Mouse (Mus musculus) central nervous system, embryonic 14 days (tissue): ENCODE results near the gene Ssr4. TPM values are rescaled to one million over a fixed set of nuclear protein-coding genes. Genes with fewer than 3 reads are reported as not detected.

ENCODE experiments used
- polyA plus RNA-seq: library from polyadenylated mRNA; depleted of rRNA; stranded (reverse); fragments of >200 nt; gene quantifications from 2 replicates; pipeline ENCODE4 v1.2.3, GENCODE M21; 2012; rRNA removed

The Ssr4 gene
- 163 and 179 TPM in 2 replicates for polyA plus RNA-seq

DNA sequence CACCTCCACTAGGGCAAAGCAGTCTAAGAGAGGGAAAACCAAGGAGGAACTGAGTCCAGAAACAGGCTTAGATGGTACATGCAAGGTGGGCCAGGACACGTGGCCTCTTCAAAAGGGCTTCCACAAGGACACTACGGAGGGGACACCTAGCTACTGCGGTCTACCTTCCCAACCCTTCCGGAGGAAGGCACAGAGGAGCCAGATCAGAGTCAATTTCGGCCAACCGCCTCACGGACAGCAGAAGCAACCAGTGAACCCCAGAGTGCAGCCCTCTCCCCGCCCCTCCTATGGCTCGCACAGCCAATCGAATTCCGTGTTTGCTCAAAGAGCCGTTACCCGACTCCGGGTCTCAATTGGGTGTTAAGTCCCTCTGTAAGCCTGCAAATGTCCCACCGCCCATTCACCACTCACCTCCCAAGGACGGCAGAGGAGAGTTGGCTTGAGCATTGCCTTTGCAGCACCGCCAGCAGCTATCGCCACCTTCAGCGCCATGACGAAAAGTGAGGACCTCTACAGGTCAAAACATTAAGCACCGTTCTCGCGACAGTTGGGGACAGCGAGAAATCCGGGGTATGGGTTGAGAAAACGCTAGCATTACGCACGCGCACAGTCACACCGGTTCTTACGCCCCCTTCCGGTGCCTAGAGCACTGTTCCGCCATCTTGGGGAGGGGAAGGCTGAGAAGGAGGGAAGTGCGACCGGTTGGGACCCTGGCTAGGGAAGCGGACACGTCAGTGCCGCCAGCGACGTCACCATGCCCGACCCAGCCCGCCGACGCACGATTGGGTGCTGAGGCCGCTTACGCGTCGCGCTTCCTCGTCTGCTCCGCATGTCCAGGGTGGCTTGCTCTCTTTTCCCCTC is at the start of gene Ssr4, which contains the start of gene Idh3g:
Ssr4 (plus strand) TSS at position 665 of the 861 bp plus-strand sequence.
Idh3g (minus strand) TSS at position 534 of the 861 bp plus-strand sequence.

DNA sequence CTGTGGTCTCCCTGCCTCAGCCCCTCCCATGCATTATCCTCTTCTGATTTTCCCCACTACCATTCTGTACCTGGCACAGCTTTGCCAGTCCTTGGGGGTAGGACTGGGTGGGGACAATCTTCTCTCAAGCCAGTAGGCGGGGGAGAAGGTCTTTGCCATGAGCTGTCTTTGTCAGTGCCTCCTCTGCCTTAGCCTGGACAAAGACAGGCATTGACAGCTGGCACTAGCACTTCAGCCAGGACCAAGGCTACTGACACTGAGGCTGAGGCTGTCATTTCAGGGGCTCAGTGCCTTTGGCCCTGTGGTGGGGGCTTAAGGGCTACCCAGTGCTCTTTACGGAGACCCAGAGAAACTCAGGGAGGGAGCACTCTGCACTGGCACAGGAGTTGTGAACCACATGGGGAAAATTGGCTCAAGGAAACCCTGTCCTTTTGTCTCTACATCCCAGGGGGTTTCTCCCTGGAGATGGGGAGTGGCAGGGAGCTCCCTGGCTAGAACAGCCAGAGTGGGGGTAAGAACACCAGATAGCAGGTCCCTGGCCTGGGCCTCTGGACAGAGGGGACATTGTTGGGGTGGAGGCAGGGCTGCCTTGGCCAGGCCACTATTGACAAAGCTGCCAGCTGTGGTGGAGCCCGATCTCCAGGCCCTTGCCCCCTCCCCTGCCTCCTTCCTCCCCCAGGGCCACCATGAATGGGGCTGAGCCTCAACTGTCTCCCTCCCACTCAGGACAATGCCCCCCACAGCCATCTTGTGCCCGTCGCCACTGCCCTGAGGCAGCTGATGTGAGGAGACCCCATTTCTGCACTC is 30.3 kb upstream of the Ssr4 start, which contains the start of gene Plxnb3:
Plxnb3 (plus strand) TSS at position 757 of the 807 bp plus-strand sequence.

DNA sequence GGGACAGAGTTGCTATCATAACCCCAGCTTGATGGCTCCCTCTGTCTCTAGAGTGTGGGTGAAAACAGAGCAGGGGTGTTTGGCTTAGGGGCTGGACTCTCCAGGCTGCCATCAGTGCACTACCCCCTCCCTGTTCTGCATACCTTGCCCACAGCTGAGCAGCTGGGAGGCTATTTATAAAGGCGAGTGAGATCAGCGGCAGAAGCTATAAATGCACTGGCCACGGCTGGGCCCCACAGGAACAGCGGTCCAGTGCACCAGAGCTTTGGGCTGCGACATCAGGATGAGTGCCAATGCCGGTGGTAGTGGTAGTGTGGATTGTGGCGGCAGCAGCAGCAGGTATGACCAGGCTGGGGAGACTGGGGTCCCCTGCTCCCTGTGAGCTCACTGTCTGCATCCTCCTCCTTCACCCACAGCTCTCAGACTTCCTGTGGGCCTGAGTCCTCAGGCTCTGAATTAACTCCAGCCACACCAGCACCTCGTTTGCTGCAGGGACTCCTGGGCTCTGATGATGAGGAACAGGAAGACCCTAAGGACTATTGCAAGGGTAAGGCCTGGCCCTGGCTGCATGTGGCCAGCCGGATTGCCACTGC is 12.6 kb upstream of the Ssr4 start, which contains the start of gene Srpk3:
Srpk3 (plus strand) TSS at position 238 of the 593 bp plus-strand sequence.

DNA sequence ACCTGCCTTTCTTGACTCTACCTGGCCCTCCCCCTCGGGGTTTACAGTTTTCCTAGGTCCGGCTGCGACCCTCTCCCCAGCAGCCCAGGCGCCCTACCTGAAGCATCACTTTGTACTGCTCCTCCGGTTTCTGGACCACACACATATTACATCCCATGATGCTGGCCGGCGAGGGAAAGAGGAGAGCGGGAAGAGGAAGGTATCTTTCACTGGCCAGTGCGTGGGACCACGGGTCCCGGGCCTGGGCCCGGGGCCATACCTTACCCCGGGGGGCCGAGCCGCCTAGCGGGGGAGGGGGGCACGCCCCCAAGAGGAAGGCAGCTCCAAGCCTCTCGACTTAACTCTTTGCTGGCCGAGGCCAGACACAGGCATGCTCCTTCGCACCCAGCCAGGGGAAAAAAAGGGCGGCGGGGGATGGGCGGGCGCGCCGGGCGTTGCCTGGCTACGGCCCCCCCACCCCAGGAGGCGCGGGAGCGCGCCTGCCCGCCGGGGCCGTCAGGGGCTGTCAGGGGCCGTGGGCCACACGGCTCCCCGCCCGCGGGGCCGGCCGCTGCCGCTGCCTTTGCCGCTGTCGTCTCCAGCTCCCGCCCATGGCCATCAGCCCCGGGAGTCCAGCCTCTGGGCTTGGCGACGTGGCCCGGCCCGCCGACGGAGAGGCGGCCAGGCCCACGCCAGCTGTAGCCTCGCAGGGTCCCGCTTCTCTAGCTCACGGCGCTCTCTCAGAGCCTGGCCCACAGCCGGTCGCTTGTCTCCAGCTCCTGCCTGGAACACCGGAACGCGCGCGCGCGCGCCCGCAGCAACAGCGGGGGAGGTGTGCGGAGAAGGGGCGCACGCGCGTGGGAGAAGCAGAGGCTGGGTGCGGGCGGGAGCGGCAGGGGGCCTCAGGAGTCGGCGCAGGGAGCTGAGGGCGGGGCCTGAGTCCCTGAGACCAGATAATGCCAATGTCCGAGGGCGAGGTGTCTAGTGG is 37.6 kb downstream of the Ssr4 start, which contains the start of gene Pdzd4:
Pdzd4 (minus strand) TSS at position 785 of the 967 bp plus-strand sequence.

Other genes with a start within 250 kb of the Ssr4 start
- 0.79 and 2.1 TPM in 2 replicates for gene Dusp9, start 147.6 kb upstream of the Ssr4 start, polyA plus RNA-seq
- gene Pnck, start 126.9 kb upstream of the Ssr4 start, polyA plus RNA-seq: 128 and 130 TPM in 2 replicates
- 63.2 and 64.5 TPM in 2 replicates for gene Slc6a8, start 113.9 kb upstream of the Ssr4 start, polyA plus RNA-seq
- gene Bcap31, start 70.9 kb upstream of the Ssr4 start, polyA plus RNA-seq: 51.7 and 61.3 TPM in 2 replicates
- gene Abcd1, start 70.4 kb upstream of the Ssr4 start, polyA plus RNA-seq: 15.6 and 16.2 TPM in 2 replicates
- 0.60 and 1.2 TPM in 2 replicates for gene Plxnb3, start 29.9 kb upstream of the Ssr4 start, polyA plus RNA-seq
- 0.36 and 8.6 TPM in 2 replicates for gene Srpk3, start 12.6 kb upstream of the Ssr4 start, polyA plus RNA-seq
- 426 and 432 TPM in 2 replicates for gene Idh3g, start 131 bp upstream of the Ssr4 start, polyA plus RNA-seq
- 91.6 and 95.9 TPM in 2 replicates for gene Pdzd4, start 37.9 kb downstream of the Ssr4 start, polyA plus RNA-seq
- not detected in 2 replicates for gene Avpr2, start 105.1 kb downstream of the Ssr4 start, polyA plus RNA-seq
- gene L1cam, start 109.1 kb downstream of the Ssr4 start, polyA plus RNA-seq: 172 and 174 TPM in 2 replicates
- 7.8 and 7.9 TPM in 2 replicates for gene Arhgap4, start 134.8 kb downstream of the Ssr4 start, polyA plus RNA-seq
- gene Naa10, start 134.9 kb downstream of the Ssr4 start, polyA plus RNA-seq: 108 TPM in 2 replicates
- 11.5 and 16.1 TPM in 2 replicates for gene Renbp, start 143.8 kb downstream of the Ssr4 start, polyA plus RNA-seq
- 71.4 and 72.6 TPM in 2 replicates for gene Hcfc1, start 179.3 kb downstream of the Ssr4 start, polyA plus RNA-seq
- gene Irak1, start 236.9 kb downstream of the Ssr4 start, polyA plus RNA-seq: 72.9 and 74.2 TPM in 2 replicates